Mouse (Mus musculus) heart, postnatal 0 days (tissue): ENCODE measurements around the gene Antxr1.

Experiments
- CTCF ChIP-seq: IDR thresholded peaks from 2 replicates; pipeline ENCODE4 v1.5.1; 2016; ENCODE audit warnings: antibody characterized with exemption, control low read depth, low read depth
- EP300 ChIP-seq: IDR thresholded peaks from 2 replicates; pipeline ENCODE4 v1.6.1; 2016; ENCODE audit warnings: antibody characterized with exemption, low read depth

DNA sequence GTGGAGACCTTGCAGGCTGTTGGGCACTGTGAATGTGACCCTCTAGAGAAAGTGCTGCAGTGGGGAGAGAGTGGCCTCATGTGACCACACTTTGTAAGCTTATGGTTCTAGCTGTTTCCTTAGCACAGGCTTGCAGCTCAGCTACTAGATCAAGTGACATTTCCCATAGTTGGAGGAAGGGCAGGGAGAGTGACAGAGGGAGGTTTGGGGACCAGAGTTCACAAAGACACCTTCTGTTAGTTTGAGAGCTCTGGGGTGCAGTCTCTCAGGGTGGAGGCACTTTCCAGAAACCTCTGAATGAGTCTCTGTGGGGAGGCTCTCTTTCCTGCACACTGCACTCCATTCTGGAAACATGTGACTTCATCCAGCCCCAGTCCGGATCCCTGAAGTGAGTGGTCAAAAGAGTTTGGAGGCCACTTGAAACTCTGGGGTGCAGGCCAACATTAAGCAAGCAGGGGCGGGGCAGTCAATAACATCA, 119.5 kb downstream of the Antxr1 start:
- TF ChIP-seq CTCF (0 out of 2 replicates have a peak, but pooled peaks have one; percentile 10), EP300 (no peak)
